Mouse (Mus musculus): ENCODE results near the gene Itpk1. TPM values are rescaled to one million over a fixed set of nuclear protein-coding genes. Genes with fewer than 3 reads are reported as not detected.
A peak's percentile ranks its signal among the peaks of the same experiment; 100 is the strongest.

The Itpk1 gene
- total RNA-seq, 2 experiments from 2014 or later, result 1.2 to 5.3 TPM

- no peak for ATAC-seq (replicated peaks; ENCODE audit: low FRiP score, poor library complexity, severe bottlenecking)
Measured at GRCm38 (mm10) chr12:102714654-102715395, 10.1 kb upstream of the Itpk1 start.

GRCm38 (mm10) chr12:102714116-102714515, 9.4 kb upstream of the Itpk1 start:
- ATAC-seq (replicated peaks; ENCODE audit: low FRiP score, poor library complexity, severe bottlenecking), result no peak

GRCm38 (mm10) chr12:102713153-102713865, 8.6 kb upstream of the Itpk1 start:
- no peak for ATAC-seq (replicated peaks; ENCODE audit: low FRiP score, poor library complexity, severe bottlenecking)

GRCm38 (mm10) chr12:102710851-102711375, 6.2 kb upstream of the Itpk1 start:
- ATAC-seq (replicated peaks; ENCODE audit: low FRiP score, poor library complexity, severe bottlenecking), result no peak

- no peak for ATAC-seq (replicated peaks; ENCODE audit: low FRiP score, poor library complexity, severe bottlenecking)
Measured at GRCm38 (mm10) chr12:102709896-102710295, 5.2 kb upstream of the Itpk1 start.

- no peak for ATAC-seq (replicated peaks; ENCODE audit: low FRiP score, poor library complexity, severe bottlenecking)
Measured at GRCm38 (mm10) chr12:102708220-102708619, 3.5 kb upstream of the Itpk1 start.

- ATAC-seq (replicated peaks; ENCODE audit: low FRiP score, poor library complexity, severe bottlenecking), result no peak
Measured at GRCm38 (mm10) chr12:102706833-102707463, 2.2 kb upstream of the Itpk1 start.

GRCm38 (mm10) chr12:102705906-102706640, 1.3 kb upstream of the Itpk1 start:
- no peak for ATAC-seq (replicated peaks; ENCODE audit: low FRiP score, poor library complexity, severe bottlenecking)

- ATAC-seq (replicated peaks; ENCODE audit: low FRiP score, poor library complexity, severe bottlenecking), result peak; percentile 61
Measured at GRCm38 (mm10) chr12:102705216-102705871, 614 bp upstream of the Itpk1 start.

- ATAC-seq (replicated peaks; ENCODE audit: low FRiP score, poor library complexity, severe bottlenecking), result no peak; the same call in 1 of the 2 replicates
Measured at GRCm38 (mm10) chr12:102703921-102704408, 765 bp downstream of the Itpk1 start.

- no peak for ATAC-seq (replicated peaks; ENCODE audit: low FRiP score, poor library complexity, severe bottlenecking)
Measured at GRCm38 (mm10) chr12:102703441-102703840, 1.3 kb downstream of the Itpk1 start.

GRCm38 (mm10) chr12:102703111-102703412, 1.7 kb downstream of the Itpk1 start:
- no peak for ATAC-seq (replicated peaks; ENCODE audit: low FRiP score, poor library complexity, severe bottlenecking)

- ATAC-seq (replicated peaks; ENCODE audit: low FRiP score, poor library complexity, severe bottlenecking), result no peak
Measured at GRCm38 (mm10) chr12:102702356-102703110, 2.2 kb downstream of the Itpk1 start.

- ATAC-seq (replicated peaks; ENCODE audit: low FRiP score, poor library complexity, severe bottlenecking), result no peak
Measured at GRCm38 (mm10) chr12:102701691-102702207, 3.0 kb downstream of the Itpk1 start.

GRCm38 (mm10) chr12:102700453-102700852, 4.3 kb downstream of the Itpk1 start:
- no peak for ATAC-seq (replicated peaks; ENCODE audit: low FRiP score, poor library complexity, severe bottlenecking)

GRCm38 (mm10) chr12:102699156-102699555, 5.6 kb downstream of the Itpk1 start:
- ATAC-seq (replicated peaks; ENCODE audit: low FRiP score, poor library complexity, severe bottlenecking), result no peak

GRCm38 (mm10) chr12:102698089-102698684, 6.5 kb downstream of the Itpk1 start:
- ATAC-seq (replicated peaks; ENCODE audit: low FRiP score, poor library complexity, severe bottlenecking), result no peak

- no peak for ATAC-seq (replicated peaks; ENCODE audit: low FRiP score, poor library complexity, severe bottlenecking)
Measured at GRCm38 (mm10) chr12:102697381-102697780, 7.3 kb downstream of the Itpk1 start.

Measured in erythroblast, adult 5-6 weeks (primary cell).